Mouse (Mus musculus) right cerebral cortex, postnatal 36 days (tissue): ENCODE data around the gene Erlin1.

Experiments used
- DNase-seq, 2 experiments: peaks; one replicate each; pipeline ENCODE4 v3.0.0; 2022; ENCODE audit warnings: low spot score in 2 of 2, mixed read lengths in 1 of 2

Erlin1 gene

DNA sequence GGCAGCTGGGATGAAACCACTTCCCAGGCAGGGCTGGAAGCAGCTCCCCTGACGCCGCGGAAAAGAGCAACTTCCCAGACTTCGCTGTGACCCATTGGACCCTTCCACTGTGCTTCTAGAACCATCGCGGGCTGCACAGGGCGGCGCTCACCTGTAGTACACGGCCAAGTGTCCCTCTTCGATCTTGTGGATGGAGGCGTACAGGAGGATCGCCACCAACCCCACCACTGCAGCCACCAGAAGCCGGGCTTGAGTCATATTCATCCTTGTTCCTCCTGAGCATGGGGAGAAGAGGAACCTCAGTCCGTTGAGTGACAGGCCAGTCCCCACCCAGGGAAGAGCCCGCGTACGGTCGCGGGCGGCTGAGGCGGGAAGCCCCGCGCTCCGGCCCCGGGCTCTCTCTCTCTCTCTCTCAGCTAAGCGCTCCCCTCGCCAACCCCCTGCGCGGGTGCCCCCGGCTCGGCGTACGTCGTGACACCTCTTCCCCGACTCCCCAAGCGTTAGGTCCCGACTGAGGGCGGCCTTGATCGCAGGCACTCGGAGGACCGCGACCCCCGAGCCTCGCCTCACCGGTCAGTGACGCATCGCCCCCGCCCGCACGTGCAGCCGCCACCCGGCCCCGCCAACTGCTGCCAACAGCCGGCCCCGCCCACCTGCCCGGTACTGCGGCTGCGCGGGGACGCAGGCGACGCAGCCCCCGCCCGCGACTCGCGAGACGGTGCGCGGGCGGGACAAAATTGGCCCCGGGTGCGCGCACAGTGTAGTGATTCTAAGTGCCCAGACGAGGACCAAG, at the start of gene Erlin1:
Gene Erlin1, minus strand, starts transcription at position 665 of the 793 bp plus-strand sequence.
- peak; percentile 81 to 83 for DNase-seq

GRCm38 (mm10) chr19:44117793-44118192, 48.2 kb upstream of the Erlin1 start:
- no peak for DNase-seq

DNA sequence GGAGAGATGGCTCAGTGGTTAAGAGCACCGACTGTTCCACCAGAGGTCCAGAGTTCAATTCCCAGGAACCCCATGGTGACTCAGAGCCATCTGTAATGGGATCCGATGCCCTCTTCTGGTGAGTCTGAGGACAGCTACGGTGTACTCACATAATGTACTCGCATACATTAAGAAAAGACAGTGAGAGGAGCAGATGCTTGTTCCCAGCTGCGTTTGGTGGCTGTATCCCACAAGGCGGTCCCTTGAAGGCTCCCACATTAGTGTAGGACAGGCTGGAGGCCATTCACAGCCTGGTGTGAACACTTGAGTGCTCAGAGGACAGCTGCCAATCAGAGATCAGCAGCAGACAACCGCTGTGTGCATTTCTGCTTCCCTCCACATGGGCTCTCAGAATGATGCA, 42.1 kb upstream of the Erlin1 start:
- no peak for DNase-seq

DNA sequence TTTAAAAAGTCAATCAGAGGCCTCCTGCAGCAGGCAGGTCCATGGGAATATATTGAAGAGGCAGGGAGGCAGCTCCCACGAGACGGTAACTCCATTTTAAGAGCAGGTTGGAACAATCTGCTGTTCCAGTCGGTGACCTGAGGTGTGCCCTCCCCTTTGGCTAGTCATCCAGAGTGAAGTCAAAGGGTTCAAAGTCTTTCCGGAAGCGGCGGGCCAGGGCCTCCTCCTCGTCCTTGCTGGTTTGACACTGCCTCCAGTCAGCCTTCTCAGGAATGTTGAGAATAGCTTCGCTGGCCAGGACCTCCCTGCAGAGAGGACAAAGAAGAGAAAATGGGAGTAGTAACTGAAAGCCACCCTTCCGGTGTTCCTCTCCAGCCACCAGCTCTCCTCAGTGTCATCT, 40.8 kb upstream of the Erlin1 start:
- DNase-seq = no peak

DNA sequence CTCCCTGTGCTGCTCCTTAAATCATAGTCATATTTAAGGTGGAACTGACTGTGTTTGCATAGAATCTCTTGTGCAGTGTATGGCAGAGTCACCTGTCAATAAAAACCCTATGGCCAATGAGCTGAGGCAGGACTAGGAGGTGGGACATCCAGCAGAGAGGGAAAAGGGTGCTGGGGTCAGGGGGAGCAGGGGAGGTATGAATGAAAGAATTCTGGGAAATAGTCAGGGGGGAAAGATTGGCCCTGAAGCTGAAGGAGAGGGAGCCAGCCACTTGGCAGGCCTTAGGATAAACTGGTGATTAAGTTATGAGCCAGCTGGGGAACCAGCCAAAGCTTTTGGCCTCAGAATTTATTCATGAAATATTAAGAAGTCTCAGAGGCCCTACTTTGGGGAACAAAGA, 39.4 kb upstream of the Erlin1 start:
- no peak for DNase-seq

DNA sequence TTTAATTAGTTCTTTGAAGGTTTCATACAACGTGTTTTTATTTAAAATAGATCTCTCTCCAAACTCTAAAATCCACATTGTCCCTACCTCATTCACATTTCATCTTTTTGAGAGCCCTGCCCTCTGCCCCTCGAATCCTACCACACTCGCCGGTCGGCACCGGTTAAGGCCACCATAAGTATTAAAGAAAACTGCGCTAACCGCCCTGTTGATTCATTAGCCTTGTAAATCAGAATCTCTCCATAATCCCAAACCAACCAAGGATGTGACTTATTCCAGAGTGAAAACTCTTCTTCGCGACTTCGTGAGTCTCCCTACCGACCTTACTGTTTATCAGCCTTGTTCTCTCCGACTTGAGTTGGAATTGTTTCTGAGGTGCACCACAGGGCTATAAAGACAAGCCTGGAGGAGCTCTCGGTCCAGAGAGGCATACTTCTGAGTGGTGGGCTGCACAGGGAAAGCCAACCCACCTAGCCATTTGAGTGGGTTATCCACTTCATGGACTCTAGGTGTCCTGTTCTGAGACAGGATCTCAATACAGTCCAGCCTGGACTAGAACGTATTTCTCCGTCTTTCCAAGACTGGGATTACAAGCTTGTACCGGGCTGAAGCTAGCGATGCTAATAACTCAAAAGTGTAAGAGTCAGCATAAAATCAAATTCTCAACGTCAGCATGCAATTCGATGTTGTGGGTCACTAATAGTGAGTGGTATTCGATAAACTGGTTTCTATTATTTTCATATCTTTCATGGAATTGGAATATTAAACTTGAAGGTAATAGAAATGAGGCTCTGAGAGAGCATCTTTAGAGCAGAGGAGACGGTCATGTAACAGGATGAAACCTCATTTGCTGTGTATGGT, 38.3 kb upstream of the Erlin1 start:
- DNase-seq = no peak

DNA sequence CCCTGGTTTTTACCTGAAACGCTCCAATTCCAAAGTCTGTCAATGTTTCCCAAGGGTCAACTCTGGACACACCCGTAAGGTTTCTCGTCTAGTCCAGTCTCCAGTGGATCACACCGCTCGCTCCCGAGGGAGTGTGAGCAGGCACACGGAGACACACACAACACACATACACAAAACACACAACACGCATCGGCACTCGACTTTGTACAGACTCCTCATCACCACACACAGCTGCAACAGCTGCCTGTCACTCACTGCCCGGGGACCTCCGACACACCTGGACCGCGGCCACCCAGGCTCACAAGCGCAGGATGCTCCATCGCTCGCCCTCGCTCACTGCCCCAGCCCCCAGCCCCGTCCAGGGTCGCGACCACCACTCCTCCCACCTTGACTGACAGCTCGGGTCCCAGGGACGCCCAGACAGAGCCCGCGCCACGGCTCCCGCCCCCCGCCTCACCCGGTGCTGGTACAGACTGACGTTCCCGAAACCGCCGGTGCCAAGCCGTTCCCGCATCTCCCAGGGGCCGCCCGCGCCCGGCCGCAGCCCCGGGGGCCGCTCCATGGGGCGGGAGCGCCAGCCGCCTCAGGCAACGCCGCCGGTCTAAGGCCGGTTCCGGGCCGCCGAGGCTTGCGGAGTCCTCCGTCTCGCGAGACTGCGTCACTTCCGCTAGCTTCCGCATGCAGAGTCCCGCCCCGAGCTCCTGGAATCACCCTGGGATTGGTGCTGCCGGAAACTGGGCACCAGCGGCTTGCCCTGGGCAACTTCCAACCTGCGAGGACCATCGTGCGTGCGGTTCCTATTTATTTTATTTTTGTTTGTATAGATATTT, 37.5 kb upstream of the Erlin1 start, which contains the start of gene Chuk:
Gene Chuk, minus strand, starts transcription at position 650 of the 830 bp plus-strand sequence.
- peak; percentile 92 to 94 for DNase-seq

DNA sequence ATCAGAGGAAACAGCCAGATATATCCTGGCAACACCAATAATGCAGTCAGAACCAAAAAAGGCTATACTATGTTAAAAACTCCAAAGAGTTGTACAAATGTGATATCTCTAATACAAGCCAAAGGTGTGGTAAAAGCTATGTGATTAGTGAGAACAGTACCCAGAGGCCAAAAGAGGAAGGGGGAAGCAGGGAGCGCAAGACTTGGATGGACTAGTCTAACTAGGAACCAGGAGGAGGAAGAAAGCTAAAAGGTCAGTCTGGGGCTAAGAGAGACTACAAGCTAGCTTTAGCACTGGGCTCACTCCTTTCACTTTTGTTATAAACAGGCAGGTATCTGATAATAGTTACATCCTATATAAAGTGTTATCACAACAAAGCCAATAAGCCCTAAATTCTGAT, 34.8 kb upstream of the Erlin1 start:
- no peak for DNase-seq

- DNase-seq = no peak
These were observed 33.4 kb upstream of the Erlin1 start for GRCm38 (mm10) chr19:44103001-44103400.

DNA sequence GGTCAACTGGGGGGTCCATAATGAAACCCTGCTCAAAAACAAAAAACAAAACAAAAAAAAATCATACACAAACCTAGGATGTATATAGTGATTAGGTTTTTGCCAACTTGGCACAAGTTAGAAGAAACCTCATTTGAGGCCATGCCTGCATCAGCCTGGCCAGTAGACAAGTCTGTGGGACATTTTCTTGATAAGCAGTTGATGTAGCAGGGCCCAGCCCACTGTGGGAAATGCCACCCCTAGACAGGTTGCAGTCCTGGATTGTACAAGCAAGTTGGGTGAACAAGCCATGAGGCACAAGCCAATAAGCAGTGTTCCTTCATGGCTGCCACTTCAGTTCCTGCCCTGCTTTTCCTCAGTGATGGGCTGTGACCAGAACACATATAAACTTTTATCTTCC, 31.3 kb upstream of the Erlin1 start:
- DNase-seq = no peak

- no peak for DNase-seq
These were observed 16.7 kb upstream of the Erlin1 start for GRCm38 (mm10) chr19:44086278-44086677.

- no peak for DNase-seq
These were observed 11.3 kb upstream of the Erlin1 start for GRCm38 (mm10) chr19:44080920-44081319.

DNA sequence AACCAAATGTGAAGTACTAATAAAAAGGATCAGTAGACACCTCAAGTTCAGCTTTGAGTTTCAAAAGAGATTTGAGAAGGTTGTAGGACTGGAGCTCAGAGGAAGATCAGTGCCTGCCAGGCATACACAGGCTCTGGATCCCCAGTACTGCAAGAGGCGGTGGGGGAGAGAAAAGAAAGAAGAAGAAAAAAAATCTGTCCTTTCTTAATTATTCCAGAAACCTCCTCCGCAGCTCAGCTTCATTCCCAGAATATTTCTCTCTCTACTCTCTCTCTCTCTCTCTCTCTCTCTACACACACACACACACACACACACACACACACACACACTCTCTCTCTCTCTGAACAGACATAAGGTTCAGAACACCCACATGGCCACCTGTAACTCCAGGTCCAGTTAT, 10.4 kb upstream of the Erlin1 start:
- no peak for DNase-seq

- DNase-seq = no peak
These were observed 7.4 kb upstream of the Erlin1 start for GRCm38 (mm10) chr19:44077024-44077423.

DNA sequence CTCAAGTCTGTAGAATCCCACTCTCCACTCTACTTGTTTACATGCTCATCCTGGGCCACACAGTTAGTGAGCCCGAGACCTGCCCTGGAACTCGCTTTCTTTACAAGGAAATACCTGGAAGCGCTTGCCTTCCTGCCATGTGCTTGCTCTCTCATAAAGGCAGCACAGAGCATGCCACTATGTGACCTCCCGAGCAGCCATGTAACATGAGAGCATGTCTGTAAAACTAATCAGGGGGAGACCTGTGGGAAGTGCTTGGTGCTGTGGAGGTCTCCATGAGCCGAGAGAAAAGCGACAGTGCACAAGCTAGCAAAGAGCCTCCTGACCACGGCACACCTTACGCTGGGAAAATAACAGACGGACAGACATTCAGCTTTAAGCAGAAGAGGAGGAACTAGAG, 6.9 kb upstream of the Erlin1 start:
- DNase-seq = no peak

- DNase-seq = no peak
These were observed 5.4 kb upstream of the Erlin1 start for GRCm38 (mm10) chr19:44074986-44075385.

DNA sequence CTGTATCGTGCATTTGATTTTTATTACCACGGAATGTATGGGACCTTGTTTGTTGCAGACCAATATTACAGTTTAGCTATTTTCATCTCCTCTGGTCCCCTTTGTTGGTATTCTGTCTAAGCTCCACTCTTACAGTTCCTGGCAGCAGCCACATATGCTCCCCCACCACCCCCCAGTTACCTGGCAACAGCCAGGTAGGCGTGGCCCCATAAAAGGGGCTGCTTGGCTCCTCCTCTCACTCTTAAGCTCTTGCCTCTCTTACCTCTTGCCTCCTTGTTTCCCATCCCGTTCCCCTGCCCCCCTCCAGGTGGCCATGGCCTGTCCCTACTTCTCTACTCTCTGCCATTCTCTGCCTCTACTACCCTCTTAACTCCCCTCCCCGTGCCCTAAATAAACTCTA, 1.6 kb upstream of the Erlin1 start:
- no peak for DNase-seq

- DNase-seq = no peak
These were observed 288 bp upstream of the Erlin1 start for GRCm38 (mm10) chr19:44069914-44070232.

DNA sequence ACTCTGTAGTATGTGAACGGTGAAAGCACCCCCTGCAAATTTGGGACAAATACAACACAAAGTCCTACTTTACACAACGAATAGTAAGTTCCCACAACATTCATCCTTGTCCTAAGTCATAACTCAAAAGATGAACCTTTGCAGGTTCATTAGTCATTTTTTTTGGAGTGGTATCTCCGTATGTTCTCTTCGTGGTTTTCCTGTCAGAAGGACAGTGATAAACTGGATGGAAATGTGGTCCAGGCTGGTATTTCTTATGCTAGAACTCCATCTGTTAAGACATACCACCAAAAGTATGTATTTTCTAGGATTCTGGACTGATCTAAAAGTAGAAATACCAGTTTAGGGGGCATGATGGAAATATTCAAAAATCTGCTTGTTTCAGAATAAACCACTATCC, 1.4 kb downstream of the Erlin1 start:
- no peak for DNase-seq

DNA sequence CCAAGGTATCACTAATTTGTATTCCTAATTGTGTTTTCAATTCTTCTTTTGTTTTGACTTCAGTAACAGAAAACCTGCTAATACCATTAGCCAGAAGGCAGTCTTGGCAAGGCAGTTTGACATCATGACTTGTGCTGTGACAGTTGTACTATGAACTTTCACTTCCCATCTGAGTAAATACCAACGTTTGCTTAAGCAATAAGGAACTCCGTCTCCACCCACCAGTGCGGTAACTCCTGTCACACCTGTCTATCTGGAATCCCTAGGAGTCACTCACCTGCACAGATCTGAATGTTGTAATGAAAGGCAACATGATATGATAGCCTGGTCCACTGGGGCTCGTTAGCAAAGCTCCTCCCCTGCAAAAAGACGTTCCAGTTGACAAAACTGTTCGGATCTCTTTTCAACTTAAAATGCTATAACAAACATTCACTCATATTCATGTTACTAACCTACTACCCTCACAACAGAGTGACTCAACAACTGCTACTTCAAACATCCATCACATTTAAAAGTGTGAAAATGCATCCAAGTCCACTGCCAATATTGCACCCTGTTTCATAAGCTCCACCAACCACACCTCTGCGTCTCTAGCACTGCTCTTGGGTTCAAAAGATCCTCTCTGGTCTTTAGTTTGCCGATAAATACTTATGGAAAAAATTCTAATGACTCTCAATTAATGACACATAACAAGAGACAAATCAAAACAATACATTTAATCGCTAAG, 2.1 kb downstream of the Erlin1 start:
- DNase-seq = no peak

DNA sequence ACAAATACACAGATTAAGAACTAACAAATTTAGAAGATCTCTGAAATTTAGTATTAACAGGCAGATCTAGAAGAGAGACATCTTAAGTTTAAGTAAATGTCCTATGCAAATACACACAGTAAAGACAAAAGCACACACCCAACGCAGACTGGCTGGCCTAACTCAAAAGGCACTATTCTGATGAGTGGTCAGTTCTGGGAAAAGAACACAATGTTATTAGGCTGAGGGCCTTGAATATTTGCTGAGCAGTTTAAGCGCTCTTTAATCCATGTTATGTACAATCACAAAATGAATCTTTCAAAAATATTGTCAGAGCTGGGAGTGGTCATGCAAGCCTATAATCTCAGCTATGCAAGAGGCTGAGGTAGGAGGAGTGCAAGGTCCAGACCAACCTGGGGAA, 4.9 kb downstream of the Erlin1 start:
- DNase-seq = no peak

DNA sequence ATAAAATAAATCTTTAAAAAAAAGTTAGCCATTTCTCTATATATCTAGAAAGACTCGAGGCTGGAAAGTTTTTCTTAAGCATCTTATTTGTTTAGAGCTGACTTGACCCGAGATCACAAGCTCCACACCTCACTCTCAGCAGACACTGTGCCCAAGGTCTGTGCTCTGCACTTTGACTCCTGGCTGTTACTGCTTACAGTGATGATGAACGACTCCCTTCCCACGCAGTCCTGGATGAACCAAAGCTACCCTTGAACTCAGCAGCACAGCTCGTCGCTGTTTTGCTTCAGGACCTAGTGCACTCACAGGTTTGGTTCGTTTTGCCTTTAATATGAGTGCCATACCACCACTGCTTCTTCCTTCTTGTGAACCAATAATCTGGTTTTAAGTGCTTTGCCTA, 5.8 kb downstream of the Erlin1 start:
- no peak for DNase-seq
